Mouse (Mus musculus) adrenal gland, postnatal 25 days (tissue): ENCODE data around the gene BC049715. TPM values are rescaled to one million over a fixed set of nuclear protein-coding genes. Genes with fewer than 3 reads are reported as not detected.

Experiments used
- DNase-seq: peaks from one replicate; pipeline ENCODE4 v3.0.0; 2021; ENCODE audit warnings: mixed read lengths
- total RNA-seq: library from RNA; stranded (reverse); gene quantifications from 2 replicates; pipeline ENCODE4 v1.2.3, GENCODE M21; 2021

The BC049715 gene
- total RNA-seq, 1 experiment from 2014 or later, result 0.94 TPM

DNA sequence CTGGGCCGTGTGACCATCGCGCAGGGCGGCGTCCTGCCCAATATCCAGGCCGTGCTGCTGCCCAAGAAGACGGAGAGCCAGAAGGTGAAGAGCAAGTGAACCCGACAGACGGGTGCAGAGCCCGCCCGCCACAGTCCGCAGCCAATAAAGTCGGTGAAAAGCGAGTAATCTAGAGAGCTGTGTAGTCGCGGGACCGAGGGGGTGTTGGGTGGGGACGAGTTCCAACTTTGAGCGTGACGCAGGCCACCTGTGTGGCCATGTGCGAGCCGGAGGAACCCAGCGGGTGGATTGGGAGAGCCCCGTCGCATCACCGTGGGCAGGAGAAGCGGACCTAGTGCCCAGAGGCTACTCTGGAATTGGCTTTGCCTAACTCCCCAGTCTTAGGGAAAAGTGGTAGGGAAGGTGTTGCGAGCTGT, 18.8 kb upstream of the BC049715 start:
- DNase-seq, result peak; percentile 42

DNA sequence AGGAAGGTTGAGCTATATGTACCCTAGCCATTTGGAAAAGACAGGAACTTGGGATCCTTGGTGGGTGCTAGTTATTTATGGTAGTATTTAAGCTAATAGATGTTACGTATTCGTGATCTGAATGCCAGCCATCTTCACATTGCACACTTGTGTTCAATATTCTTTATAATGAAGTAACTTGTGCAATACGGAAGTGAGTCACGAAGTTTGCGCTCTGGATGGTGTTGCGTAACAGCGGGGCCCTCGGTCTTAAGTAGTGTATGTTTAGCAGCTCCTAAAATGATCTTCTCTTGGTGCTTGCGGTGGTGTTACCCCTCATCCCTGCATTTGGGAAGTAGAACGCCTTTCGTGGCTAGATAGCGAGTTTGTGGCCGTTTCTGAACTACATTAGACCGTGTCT, 18.3 kb upstream of the BC049715 start:
- peak; percentile 60 for DNase-seq

DNA sequence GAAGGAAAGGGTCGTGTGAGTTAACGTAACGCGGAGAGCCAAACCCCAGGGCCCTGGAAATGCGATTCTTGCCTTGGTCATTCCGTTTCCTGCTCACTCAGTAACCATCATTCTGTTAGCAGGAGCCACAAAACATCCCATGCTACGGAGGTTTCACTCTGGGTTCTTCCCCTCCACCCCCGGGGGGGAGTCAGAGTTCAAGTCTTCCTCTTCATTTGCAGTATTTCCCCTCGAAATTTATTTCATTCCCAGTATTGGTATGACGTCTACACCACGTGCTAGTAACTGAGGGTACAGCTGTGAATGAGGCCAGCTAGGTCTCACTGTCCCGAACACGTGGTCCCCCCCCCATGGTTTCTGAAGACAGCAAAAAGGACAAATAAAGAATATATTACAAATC, 17.8 kb upstream of the BC049715 start:
- no peak for DNase-seq

DNA sequence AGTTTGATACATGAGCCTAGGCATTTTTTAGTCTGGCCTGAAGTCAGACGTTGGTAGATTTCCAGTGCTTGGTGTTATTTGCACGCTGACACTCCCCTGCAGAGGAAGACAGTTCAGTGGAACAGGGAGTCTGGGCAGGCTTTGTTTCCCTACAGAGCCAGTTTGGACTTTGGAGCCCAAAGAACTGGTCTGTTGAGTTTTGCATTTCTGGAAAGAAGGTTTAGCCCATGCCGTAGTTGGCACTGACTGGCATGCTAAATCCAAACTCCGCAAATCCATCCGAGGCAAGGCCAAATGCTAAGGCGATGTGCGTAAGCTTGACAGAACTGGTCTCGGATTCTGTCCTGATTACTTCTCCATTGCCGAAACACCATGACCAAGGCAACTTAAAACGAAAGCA, 16.2 kb upstream of the BC049715 start:
- no peak for DNase-seq

DNA sequence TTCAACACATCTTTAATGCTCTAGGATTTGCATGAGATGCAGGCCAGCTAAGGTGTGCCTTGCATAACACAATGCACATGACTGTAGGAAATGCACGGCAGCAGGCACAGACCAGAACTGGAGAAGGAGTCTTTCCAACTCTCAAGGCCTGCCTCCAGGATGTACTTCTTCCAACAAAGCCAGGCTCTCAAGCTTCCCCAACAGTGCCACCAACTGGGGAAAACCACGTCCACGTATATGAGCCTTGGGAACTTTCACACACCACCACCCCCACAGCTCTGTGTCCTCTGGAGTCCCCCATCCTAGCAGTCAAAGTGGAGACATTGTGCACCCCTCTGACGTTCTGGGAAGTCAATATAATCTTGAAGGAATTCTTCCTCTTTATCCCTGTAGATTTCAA, 14.3 kb upstream of the BC049715 start:
- no peak for DNase-seq

DNA sequence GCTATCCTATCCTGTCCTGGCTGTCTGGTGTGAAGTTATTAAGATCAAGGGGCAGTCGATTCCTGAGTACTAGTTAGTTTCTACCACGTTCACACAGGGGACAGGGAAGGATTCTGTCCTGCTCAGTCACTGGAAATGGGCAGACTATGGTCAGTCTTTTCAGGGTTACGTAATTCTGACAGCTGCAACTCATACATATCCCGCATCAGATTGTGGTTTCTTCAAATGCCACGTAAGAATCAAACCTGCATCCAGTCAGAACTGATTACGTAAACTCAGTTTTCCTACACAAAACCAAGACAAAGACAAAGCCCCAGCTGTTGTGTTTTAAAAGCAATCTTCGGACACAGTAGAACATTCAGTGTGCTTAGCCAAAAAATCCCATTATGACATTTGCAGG, 12.0 kb upstream of the BC049715 start:
- DNase-seq, result no peak

DNA sequence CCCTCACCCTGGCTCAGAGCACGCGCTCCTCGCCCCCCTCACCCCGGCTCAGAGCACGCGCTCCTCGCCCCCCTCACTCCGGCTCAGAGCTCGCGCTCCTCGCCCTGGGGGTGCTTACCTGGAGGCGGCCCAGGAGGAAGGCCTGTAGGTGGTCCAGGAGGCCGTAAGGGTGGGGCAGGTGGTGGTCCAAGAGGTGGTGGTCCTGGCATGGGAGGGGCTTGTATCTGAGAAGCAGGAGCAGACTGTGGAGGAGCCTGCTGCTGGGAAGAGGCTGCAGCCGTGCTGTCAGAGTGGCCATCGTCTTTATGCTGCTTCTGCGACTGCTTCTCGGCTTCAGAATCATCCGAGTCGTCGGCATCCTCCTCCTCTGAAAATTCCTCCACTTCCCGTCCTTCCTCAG, 10.6 kb upstream of the BC049715 start:
- no peak for DNase-seq

DNA sequence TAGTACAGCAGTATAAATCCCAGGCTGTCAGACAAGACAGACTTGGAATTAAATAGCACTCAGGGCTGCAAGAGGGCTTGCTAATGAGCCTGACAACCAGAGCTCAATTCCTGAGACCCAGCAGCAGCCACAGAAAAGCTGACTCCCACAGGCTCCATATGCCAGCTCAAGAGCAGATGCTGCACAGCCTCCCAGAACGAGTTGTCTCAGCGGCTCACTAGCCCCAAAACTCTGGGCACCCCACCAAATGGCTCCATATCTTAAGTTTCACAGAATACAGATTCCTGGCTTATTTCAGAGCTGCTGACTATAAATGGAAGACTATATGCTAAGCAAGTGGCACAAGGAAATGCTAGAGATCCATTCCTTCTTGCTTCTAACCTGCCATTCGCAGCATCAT, 9.9 kb upstream of the BC049715 start:
- DNase-seq, result no peak

DNA sequence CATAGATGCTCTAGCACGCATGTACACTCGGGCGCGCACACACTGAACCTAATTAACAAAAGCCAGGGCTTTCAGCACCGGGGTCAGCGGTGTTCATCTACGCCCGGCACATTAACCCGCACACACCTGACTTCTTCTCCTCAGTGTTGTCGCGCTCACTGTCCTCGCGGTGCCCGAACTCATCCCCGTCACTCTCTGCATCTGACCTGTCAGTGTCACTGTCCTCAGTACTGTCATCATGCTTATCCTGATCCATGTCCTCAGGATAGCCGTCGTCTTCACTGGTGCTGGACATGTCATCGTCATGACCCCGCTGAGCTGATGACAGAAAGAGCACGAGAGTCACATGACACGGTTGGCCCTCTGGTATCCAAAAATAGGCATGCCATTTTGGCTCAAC, 7.0 kb upstream of the BC049715 start:
- no peak for DNase-seq

DNA sequence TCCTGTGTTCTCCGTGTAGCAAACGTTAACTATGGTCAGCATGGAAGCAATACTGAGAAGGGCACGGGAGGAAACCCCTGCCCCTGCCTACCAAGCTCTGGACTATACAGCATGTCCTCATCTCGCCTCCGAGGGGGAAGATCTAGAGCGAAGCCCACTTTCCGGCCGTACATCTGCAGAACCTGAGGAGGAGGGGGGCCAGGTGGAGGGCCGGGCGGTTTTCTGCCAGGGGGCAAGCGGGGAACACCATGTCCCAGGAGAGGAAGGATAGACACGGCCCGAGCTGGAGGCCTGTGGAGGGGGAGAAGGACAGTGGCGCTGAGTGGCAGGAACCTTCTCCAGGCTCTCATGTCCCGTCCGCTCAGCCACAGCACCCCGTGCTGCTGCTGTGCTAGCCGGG, 6.3 kb upstream of the BC049715 start:
- no peak for DNase-seq

DNA sequence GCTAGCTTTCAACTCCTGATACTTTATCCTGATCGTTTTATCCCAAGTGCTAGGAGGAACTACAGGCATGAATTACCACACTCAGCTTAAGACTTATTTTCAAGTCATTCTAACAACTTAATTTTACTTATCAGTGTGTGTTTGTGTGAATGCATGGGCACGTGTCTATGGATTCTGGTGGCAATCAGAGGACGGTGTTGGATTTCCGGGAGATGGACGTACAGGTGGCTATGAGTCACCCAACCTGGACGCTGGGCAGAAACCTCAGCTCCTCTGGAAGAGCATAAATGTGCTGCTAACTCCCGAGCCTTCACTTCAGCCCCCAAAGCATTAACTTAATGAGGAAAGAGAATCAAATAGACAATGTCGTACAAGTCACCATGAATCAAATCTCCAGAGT, 2.4 kb upstream of the BC049715 start:
- no peak for DNase-seq

DNA sequence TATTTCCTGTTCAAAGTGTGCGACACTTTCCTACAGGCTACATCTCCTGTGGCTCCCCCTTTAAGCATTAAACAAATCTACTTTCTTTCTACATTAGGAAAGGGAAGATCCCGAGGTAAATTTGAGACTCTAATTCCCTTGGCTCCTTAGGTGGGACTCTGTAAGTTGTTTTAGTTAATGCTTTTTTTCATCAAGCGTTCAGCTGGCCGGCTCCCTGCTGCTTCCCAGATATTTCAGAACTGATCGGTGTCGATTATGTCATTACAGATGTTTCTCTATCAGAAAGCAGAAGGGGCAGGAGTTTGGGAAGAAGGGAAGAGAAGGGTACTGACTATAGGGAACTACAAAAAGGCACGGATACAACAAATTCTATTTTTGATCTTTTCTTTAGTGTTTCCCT, 310 bp upstream of the BC049715 start:
- DNase-seq, result no peak

DNA sequence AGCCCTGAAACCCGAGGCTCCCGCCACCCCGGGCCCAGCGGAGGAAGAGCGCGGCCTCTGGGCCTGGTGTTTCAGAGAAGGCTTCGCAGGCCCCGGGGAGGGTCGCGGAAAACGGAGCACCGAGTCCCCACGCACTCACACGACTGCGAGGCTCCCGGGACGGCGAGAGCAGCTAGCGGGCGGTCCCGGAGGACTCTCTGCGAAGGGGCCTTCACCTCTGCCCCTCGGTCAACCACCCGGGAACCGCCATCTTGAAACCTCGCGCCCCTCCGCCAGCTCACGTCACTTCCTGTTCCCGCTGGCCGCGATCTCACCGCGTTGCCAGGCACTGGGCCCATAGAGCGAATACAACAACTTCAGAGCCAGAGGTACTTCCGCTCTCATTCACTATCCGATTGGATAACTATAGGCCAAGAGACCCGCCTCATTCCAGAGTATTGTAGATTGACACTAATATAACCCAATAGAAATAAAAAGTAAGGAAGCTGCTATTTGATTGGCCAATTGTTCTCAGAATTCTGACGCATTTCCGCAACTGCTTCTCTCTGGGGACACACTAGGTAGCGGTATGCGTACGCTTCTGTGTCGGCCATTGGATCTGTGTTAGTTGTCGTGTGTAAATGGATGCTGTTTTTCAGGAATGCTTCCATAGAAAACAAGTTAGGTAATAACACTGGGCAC, 595 bp downstream of the BC049715 start, which contains the start of gene Wbp11:
Gene Wbp11, minus strand, starts transcription at position 353 of the 681 bp plus-strand sequence.
- DNase-seq, result peak; percentile 93

DNA sequence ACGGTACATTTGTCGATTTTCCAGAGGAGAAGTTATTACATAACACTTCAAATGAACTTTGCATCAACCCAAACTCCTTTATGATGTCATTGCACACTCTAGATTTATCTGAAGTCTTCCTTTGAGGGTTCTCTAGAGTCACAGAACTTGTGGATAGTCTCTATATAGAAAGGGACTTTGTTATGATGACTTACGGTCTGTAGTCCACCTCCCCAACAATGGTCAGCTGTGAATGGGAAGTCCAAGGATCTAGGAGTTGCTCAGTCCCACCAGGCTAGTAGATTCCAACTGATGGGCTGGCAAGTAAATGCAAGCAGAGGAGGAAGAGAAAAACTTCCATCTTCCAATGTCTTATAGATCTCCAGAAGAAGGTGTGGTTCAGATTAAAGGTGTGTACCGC, 1.3 kb downstream of the BC049715 start:
- no peak for DNase-seq

DNA sequence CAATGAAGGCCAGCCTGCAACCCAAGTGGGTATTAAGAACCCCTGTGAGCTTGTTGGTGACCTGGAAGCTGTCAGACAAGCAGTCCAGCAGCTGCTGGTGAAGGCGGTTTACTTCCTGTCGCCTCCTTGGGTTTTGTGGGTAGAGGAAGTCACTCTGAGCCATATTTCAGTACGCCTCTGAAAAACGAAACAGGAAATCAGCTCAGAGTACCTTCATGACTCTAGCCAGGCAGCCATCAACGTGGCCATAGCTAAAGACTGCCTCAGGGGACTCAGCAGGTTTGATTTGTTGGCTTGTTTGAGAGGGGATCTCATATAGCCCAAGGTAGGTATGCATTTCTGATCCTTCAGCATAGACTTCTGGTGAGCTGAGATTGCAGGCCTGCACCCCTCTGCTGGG, 4.3 kb downstream of the BC049715 start:
- DNase-seq, result no peak

DNA sequence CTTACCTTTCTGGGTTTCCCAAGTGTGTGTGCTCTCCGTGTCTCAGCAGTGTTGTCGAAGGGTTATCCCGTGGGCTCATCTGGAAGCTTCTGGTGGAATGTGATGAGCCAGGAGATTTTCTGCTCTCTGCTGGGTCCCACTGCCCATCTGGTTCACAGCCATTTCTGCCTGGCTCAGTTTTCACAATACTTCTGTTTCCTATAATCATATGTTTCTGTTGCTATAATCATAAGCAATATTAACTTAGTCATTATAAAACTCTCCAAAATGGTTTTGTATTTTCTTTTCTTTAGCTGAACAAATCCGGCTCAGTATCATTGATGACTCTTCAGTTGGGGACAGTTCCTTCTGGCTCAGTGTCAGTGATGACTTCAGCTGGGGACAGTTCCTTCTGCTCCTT, 7.9 kb downstream of the BC049715 start, which contains the start of gene Smco3:
Gene Smco3, minus strand, starts transcription at position 101 of the 400 bp plus-strand sequence.
- DNase-seq, result no peak

DNA sequence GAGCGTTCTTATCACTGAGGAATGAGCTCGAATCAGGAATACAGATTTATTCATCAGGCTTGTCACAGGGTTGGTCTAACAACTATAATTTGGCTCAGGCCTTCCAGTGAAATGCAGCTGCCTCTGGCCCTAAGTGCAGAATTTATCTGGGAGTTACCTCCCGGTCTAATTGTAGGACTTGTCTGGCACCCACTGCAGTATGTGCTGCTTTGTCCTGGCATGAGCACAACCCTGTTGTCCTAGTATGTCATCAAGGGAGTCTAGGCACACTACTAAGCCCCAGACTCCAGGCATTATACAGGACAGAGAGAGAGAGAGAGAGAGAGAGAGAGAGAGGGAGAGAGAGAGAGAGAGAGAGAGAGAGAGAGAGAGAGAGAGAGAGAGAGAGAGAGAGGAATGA, 9.9 kb downstream of the BC049715 start:
- DNase-seq, result no peak

DNA sequence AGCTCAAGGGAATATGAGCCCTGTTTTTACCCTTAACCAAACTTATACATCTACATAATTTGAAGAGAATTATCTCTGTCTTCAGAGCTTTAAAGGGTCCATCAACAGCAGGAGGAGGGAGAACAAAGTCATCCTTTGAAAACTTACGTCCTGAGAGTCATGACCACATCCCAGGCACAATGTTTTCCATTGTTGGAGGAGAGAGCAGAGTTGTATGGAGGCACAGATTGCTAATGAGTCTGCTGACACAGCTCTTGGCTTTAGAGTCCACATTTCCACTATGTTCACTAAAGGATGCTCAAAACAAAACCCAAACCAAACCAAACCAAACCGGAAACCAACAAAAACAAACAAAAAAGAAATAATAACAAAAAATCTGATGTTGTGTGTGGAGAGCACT, 17.5 kb downstream of the BC049715 start:
- no peak for DNase-seq

DNA sequence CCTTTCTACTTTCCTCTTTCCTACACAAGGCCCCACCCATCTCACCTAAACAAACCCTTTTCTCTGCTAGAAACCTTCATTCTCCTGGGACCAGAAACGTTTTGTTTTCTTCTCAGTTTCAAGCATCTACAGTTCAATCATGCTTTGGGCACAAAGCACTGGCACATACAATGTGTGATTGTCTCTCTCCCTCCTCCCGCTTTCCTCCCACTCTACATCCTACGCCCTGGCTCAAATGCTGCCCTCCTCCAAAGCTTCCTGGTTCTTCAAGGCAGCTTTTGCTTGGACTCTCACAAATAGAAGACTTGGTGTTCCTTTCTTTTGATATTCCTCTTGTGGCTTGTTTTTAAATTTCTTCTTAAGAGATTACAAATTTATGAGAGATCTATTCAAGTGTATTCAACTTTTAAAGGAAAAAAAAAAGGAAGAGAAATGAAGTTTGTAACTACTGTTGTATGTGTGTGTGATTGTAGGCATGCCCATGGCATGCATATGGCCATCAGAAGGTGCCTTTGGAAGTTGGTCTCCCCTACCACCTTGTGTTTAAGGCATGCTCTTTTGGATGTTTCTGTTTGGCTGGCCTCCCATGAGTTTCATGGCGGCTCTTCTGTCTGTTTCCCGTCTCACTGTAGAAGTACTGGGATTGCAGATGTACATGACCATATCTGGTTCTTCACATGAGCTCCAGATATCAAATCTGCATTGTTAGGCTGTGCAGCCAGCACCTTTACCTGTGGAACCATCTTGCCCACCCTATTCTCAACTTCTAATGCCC, 18.5 kb downstream of the BC049715 start:
- no peak for DNase-seq

DNA sequence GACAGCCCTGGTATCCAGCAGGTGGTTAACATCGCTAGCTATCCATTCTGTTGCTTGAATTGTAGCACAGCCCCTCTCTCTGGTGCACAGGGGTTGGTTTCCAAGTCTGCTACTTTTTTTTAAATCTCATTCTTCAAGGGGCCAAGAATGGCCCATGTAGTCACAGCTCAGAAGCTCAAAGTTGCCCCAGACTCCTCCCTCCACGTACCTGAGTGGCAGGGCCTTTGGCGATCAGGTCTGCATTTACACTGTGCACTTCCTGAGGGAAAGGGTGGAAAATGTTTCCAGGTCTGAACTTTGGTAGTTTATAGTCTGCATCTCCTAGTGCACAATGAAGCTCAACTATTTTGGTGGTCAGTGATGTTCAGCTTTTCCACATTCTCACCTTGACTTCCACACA, 19.8 kb downstream of the BC049715 start:
- no peak for DNase-seq

DNA sequence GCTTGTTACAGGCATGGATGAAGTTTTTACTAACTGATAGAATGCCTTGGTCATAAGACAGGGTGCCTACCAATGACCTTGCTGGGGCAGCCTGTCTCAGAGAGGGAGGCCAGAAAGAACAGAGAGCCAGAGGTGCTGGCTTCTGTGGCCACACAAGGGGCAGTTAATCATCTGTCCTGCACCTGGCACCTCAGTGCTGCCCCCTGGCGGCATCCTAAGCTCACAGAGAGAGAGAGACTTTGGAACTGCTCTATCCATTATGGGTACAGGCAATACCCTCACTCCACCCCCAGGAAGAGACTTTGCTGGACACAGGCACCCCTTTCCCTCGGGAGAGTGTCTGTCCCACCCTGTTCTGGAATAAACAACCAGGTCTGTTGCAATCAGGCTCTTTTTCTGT, 20.4 kb downstream of the BC049715 start:
- peak; percentile 70 for DNase-seq

DNA sequence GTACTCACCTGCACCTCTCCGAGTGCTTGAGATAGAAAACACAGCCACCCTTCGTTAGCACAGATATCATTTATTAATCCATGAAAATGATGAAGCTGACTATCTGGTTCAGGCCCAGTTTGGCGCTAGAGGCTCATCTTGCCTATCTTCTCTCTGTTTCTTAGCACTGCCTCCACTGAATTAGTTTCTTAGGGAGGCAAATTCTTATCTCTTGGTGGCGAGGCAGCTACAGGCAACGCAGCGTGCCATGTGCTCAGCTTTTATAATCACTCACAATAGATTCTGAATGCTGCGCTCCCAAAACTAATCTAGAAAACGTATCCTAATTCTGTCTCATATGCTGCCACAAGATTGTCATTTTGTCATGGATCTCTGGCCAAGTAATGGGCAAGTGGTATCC, 21.0 kb downstream of the BC049715 start:
- DNase-seq, result no peak

DNA sequence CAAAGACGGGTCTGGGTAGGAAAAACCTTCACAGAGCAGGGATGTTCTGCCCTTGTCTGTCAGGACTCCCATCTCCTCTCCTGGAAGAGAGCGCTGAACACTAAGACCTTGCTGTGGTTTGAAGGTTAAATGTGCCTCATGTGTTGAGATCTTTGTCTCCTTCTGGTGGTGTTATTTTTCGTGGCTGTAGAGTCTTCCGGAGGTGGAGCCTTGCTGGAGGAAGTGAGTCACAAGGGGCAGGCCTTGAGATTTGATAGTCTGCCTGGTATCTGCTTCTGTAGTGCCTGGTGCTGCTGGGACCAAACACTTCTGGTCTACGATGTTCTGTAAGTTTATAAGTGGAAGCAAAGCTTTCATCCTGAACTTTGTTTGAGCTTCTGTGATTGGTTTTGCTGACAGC, 21.5 kb downstream of the BC049715 start:
- no peak for DNase-seq

DNA sequence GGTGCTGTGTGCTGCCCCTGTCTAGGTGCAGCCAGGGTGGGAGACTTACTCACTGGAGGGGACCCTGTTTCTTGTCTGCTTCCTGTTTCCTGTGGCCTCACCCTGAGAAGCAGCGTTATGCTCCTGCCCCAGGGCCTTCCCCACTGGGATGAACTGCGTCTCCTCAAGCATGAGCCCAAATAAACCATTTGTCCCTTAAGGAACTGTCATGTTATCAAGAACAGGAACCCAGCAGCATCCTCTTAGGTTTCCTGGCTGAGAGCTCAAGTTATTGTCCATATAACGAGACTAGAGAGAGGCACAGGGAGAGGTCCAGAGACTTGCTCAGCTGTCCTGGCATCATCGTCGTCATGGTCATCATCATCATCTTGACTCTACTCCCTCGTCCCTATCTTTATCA, 22.8 kb downstream of the BC049715 start:
- DNase-seq, result no peak
